Mouse (Mus musculus) erythroblast, embryonic 14.5 days (primary cell): ENCODE measurements around the gene Nup210.

Experiments
- GATA1 ChIP-seq: IDR thresholded peaks from 2 replicates; pipeline ENCODE4 v1.6.1; 2012; ENCODE audit warnings: low read length, inconsistent platforms, mixed read lengths
- TAL1 ChIP-seq: IDR thresholded peaks from 3 replicates; pipeline ENCODE4 v1.6.1; 2012; ENCODE audit warnings: low read length, inconsistent platforms, mixed read lengths

GRCm38 (mm10) chr6:91080033-91080432, 36.6 kb downstream of the Nup210 start:
- no peak for TF ChIP-seq TAL1
- no peak for TF ChIP-seq GATA1
